Mouse (Mus musculus) kidney, embryonic 14.5 days (tissue): ENCODE measurements around the gene Fcrlb. TPM values are rescaled to one million over a fixed set of nuclear protein-coding genes. Genes with fewer than 3 reads are reported as not detected.

Experiments used
- ATAC-seq: fragments of 200-750 bp; cut with Nextera tagmentation; 2 replicates; pipeline ENCODE4 v1.8.0; 2017; ENCODE audit warnings: moderate number of reproducible peaks, mild to moderate bottlenecking, moderate TSS enrichment, moderate library complexity; ENCODE audit not compliant: low FRiP score, low TSS enrichment
- H3K27ac ChIP-seq: fragments of 300-500 bp; sonication (generic); 2 replicates; pipeline ENCODE4 v1.5.1; 2014; ENCODE audit warnings: low read depth, mild to moderate bottlenecking, low read length, moderate library complexity, mixed read lengths
- H3K27me3 ChIP-seq: fragments of 300-500 bp; sonication (generic); 2 replicates; pipeline ENCODE4 v1.6.1; 2014; ENCODE audit warnings: mild to moderate bottlenecking, low read length; ENCODE audit not compliant: control insufficient read depth, insufficient read depth
- H3K36me3 ChIP-seq: fragments of 300-500 bp; sonication (generic); 2 replicates; pipeline ENCODE4 v1.6.1; 2014; ENCODE audit warnings: low read length, mixed read lengths; ENCODE audit not compliant: control insufficient read depth, insufficient read depth
- H3K4me1 ChIP-seq: fragments of 300-500 bp; sonication (generic); 2 replicates; pipeline ENCODE4 v1.6.1; 2014; ENCODE audit warnings: low read length, mixed read lengths; ENCODE audit not compliant: control insufficient read depth, insufficient read depth
- H3K4me2 ChIP-seq: fragments of 300-500 bp; sonication (generic); replicated peaks from 2 replicates; pipeline ENCODE4 v1.6.1; 2014; ENCODE audit warnings: low read depth, mild to moderate bottlenecking, low read length
- H3K4me3 ChIP-seq: fragments of 300-500 bp; sonication (generic); 2 replicates; pipeline ENCODE4 v1.5.1; 2014; ENCODE audit warnings: mild to moderate bottlenecking, low read length
- H3K9ac ChIP-seq: fragments of 300-500 bp; sonication (generic); 2 replicates; pipeline ENCODE4 v1.6.1; 2014; ENCODE audit warnings: low read depth, mild to moderate bottlenecking, low read length, moderate library complexity
- H3K9me3 ChIP-seq: fragments of 300-500 bp; sonication (generic); 2 replicates; pipeline ENCODE4 v1.6.1; 2016; ENCODE audit warnings: low read length; ENCODE audit not compliant: control insufficient read depth
- WGBS: fragments of 180-500 bp; shearing (Covaris S2); extraction: QIAGEN DNeasy Blood & Tissue Kit; methylation state at CpG from one replicate; pipeline ENCODE4 v1.1.7; 2014; 5-methylcytosine and 5-hydroxymethylcytosine counted together
- polyA plus RNA-seq: library from polyadenylated mRNA; unstranded; fragments of >200 nt; fragmentation: Nextera tagmentation; extraction: Ambion mirVana; gene quantifications from 2 replicates; pipeline ENCODE4 v1.2.1, GENCODE M21; 2014

Gene Fcrlb
- polyA plus RNA-seq, 1 experiment from 2014 or later = not detected

DNA sequence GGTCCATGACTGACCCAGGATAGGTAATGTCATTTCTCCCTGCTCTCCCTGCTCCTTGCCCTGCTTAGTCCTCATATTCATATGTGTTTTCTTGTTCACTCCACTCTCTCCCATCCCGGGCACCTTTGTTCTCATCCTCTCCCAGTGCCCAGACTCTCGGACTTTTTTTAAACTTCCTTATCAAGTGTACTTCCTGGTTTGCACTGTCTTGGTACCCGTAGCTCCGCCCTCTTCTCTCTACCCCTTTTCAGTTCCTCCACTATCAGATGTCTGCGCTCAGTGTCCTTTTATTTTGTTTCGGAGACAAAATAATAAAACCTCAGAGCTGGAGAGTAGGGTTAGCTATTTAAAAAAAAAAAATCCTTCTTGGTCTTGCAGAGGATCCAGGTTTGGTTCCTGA lies 11.7 kb upstream of the Fcrlb start:
- Histone ChIP-seq H3K9ac (no peak overlapping the region), H3K4me3 (no peak overlapping the region), H3K27ac (no peak overlapping the region), H3K36me3 (no peaks in the 10 kb centered on the region), H3K4me2 (no peak overlapping the region), H3K27me3 (no peaks in the 10 kb centered on the region), H3K4me1 (no peaks in the 10 kb centered on the region), H3K9me3 (no peaks in the 10 kb centered on the region)
- WGBS = 79% methylated on average over 6 of the region's 6 CpGs
- no peak for ATAC-seq

DNA sequence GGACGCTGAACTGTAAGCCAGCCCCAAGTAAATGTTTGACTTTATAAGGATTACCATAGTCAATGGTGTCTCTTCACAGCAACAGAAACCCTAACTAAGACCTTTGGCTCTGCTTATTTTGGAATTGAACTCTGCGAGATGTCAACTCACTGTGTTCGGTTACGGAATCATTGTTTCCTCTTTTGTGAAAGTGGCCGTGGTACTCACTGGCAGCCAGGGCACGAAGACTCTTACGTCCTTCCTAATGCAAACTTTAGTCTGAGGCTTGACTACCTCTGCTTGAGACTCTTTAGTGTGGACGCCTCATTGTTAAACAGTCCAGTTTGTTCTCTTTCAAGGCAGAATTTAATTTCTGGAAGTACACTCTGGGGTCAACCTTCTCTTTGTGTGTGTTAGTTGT lies 6.6 kb upstream of the Fcrlb start:
- Histone ChIP-seq H3K4me1 (no peaks in the 10 kb centered on the region), H3K4me2 (no peak overlapping the region), H3K4me3 (no peak overlapping the region), H3K9me3 (no peaks in the 10 kb centered on the region), H3K27ac (no peak overlapping the region), H3K27me3 (no peaks in the 10 kb centered on the region), H3K9ac (no peak overlapping the region), H3K36me3 (no peaks in the 10 kb centered on the region)
- no peak for ATAC-seq
- WGBS = 95% methylated on average over 8 of the region's 8 CpGs

DNA sequence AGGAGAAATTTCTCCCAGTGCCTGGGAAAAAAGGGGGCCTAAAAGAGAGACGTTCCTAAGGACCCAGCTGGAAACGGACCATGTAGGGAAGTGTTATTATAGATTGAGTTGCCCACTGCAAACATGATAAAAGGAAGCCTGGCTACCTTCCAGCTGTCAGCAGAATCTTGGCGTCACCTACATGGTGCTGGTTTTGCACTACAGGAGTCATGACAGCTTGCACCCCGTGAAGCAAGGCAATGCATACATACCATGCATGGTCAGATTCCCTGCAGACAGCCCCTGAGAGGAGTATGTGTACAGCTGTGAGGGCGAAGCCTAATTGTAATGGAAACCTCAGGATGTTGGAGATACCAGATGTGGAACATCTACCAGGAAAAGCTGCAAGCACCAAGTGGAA lies 2.9 kb upstream of the Fcrlb start:
- H3K27ac ChIP-seq = no peak overlapping the region
- H3K36me3 ChIP-seq = no peaks in the 10 kb centered on the region
- WGBS = 83% methylated on average over 5 of the region's 5 CpGs

DNA sequence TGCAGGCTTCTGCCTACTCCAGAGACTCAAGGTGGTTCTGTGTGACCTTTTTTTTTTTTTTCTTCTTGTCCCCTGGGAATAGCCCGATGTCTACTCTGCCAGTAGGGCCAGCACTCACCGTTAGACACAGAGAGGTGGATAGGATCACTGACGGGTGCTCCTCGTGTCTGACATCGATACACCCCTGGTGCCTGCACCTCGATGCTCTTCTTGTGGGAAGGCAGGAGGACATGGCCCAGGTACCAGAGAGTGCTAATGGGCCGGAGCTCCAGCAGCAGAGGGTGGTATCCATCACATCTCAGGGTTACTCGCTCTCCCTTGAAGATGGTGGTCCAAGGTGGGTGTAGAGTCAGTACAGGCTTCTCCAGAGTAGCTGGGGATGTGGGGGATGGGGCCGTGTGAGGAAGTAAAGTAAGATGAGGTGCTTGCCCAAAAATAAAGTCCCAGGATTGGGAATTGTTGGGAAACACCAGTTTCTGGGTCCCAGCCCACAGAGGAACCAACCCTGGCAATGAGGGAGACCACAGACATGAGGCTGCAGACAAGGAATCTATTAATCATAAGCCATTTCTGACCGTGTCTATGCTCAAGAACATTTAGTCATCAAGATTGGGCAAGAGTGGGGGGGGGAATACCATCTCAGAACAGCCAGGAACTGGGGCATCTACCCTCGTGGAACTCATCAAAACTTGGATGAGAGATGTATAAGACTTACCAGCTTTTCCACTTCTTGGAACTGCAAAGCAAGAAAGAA lies 657 bp downstream of the Fcrlb start:
- WGBS = 84% methylated on average over 11 of the region's 11 CpGs
- no peaks in the 10 kb centered on the region for H3K36me3 ChIP-seq
- H3K9me3 ChIP-seq = no peaks in the 10 kb centered on the region
- H3K4me1 ChIP-seq = peaks cover 4% of the 10 kb centered on the region; the same call in 1 of the 2 replicates
- H3K4me3 ChIP-seq = no peak overlapping the region
- peaks cover 21% of the 10 kb centered on the region for H3K27me3 ChIP-seq
- no peak for ATAC-seq
- H3K9ac ChIP-seq = no peak overlapping the region
- no peak overlapping the region for H3K4me2 ChIP-seq
- H3K27ac ChIP-seq = no peak overlapping the region

More for the DNA sequence above, 2.9 kb upstream of the Fcrlb start:
- Histone ChIP-seq H3K27me3 (no peaks in the 10 kb centered on the region), H3K4me3 (no peak overlapping the region), H3K4me2 (no peak overlapping the region), H3K9ac (no peak overlapping the region), H3K4me1 (no peaks in the 10 kb centered on the region), H3K9me3 (no peaks in the 10 kb centered on the region)
- ATAC-seq = no peak

DNA sequence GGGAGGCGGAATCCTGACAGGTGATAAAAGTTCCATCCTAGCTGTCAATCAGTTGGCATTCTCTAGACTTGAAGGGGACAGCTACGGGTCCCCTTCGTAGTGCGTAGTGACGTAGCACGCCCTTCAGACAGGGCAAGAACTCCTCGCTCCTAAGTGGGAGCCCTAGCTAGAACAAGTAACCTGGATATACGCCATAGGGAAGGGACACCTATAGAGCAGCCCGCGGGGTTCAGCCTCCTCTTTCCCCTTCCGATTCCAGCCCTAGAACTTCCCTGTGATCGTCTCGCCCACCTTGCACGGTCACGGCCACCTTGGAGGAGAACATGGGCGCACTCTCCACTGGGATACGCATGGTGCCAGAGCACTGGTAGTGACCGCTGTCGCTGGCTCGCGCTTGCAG lies 4.4 kb downstream of the Fcrlb start:
- Histone ChIP-seq H3K9ac (peak overlapping the region; percentile 13; the same call in 1 of the 2 replicates), H3K9me3 (no peaks in the 10 kb centered on the region), H3K27me3 (peaks cover 30% of the 10 kb centered on the region), H3K36me3 (no peaks in the 10 kb centered on the region), H3K4me2 (peak overlapping the region; percentile 96), H3K27ac (no peak overlapping the region), H3K4me1 (peaks cover 4% of the 10 kb centered on the region; the same call in 1 of the 2 replicates), H3K4me3 (peak overlapping the region; percentile 53)
- ATAC-seq = peak; percentile 61
- 4% methylated on average over 21 of the region's 21 CpGs for WGBS

DNA sequence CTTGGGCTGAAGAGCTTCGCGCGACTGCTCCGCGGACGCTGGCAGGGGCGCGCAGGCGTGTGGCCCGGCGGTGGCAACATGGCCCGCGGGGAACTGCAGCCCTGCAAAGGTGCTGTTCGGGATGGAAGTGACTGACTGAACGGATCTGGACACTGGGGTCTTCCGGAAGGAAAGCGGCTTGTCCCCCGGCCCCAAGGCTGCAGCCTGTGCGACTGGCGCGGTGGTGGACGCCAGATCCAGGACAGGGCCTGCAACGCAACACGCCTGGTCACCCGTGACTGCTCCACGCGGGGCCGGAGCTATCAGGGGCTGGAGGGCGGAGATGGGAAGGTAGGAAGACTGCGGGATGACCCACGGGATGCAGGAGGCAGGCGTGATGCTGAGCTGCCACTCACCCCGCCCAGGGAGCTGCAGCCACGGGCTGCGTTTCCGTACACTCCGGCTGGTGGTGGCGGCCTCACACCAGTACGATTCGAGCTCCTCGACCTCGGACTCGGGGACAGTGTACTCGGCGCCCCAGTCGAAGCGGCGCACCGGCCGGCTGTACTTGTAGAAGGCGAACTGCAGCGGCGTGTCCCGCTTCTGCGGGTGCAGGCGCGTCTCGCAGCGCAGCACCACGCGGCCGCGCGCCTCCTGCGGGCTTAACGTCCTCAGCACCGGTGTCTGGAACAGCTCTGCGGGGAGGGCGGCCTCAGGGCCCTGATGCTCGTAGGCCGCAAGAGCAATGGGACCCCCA lies 5.1 kb downstream of the Fcrlb start:
- Histone ChIP-seq H3K27ac (no peak overlapping the region), H3K9ac (peak overlapping the region; percentile 47; the same call in 1 of the 2 replicates), H3K4me3 (peak overlapping the region; percentile 53), H3K36me3 (no peaks in the 10 kb centered on the region), H3K9me3 (no peaks in the 10 kb centered on the region), H3K4me1 (peaks cover 4% of the 10 kb centered on the region; the same call in 1 of the 2 replicates), H3K27me3 (peaks cover 30% of the 10 kb centered on the region), H3K4me2 (peak overlapping the region; percentile 96)
- under 1% methylated on average over 71 of the region's 71 CpGs for WGBS
- peak; percentile 71 for ATAC-seq

DNA sequence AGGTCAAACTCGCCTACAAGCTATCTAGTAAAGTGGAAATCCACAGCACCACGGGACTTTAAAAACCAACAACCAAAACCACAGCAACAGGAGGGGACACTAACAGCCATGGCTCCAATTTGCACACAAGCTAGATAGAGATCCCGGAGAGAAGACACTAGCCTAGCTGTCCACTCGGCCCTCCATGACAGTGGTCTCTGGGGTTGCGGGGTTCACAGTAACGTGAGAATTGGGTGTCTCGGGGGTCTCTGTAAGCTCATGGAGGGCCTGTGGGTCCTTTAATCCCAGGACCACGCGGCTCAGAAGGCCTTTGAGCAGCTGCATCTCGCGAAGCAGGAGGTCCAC lies 5.7 kb downstream of the Fcrlb start:
- 0 out of 2 replicates have a peak, but pooled peaks have one; percentile 3 for ATAC-seq
- no peak overlapping the region for H3K27ac ChIP-seq
- H3K27me3 ChIP-seq = peaks cover 30% of the 10 kb centered on the region
- 18% methylated on average over 11 of the region's 11 CpGs for WGBS
- H3K36me3 ChIP-seq = no peaks in the 10 kb centered on the region
- no peaks in the 10 kb centered on the region for H3K9me3 ChIP-seq
- H3K4me3 ChIP-seq = peak overlapping the region; percentile 53
- H3K9ac ChIP-seq = peak overlapping the region; percentile 47; the same call in 1 of the 2 replicates
- H3K4me2 ChIP-seq = peak overlapping the region; percentile 96
- H3K4me1 ChIP-seq = peaks cover 4% of the 10 kb centered on the region; the same call in 1 of the 2 replicates

DNA sequence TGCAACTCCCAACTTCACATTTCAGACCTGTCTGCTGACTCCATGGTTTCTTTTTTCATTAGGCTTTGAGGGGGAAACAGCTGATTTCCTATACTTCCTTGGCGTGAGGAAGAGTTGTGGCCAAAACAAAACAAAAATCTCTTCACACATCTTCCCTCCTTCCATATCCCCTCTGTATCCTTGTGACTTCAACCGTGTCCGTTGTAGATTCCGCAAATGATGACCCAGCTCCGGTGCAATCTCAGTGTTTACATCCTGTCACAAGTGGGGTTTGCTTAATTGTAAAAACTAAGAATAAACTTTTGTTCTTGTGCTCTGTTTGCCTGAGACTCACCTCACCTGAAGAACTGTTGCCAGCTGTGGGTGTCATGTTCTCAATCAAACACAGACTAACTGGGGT lies 9.3 kb downstream of the Fcrlb start:
- no peaks in the 10 kb centered on the region for H3K9me3 ChIP-seq
- H3K4me2 ChIP-seq = no peak overlapping the region
- H3K4me1 ChIP-seq = peaks cover 3% of the 10 kb centered on the region; the same call in 1 of the 2 replicates
- peaks cover 26% of the 10 kb centered on the region for H3K27me3 ChIP-seq
- no peak overlapping the region for H3K9ac ChIP-seq
- no peak overlapping the region for H3K27ac ChIP-seq
- H3K4me3 ChIP-seq = no peak overlapping the region
- no peak for ATAC-seq
- no peaks in the 10 kb centered on the region for H3K36me3 ChIP-seq
- WGBS = 59% methylated on average over 5 of the region's 5 CpGs
